Mouse (Mus musculus) myocyte (in vitro differentiated cells): ENCODE results near the gene Samhd1. TPM values are rescaled to one million over a fixed set of nuclear protein-coding genes. Genes with fewer than 3 reads are reported as not detected.

Experiments
- H3K27me3 ChIP-seq: one replicate; pipeline ENCODE4 v1.6.1; 2011; ENCODE audit not compliant: control insufficient read depth, insufficient read depth, insufficient read length
- H3K36me3 ChIP-seq: one replicate; pipeline ENCODE4 v1.6.1; 2011; ENCODE audit not compliant: control insufficient read depth, insufficient read depth
- H3K4me2 ChIP-seq: one replicate; pipeline ENCODE4 v1.6.1; 2011; ENCODE audit warnings: low read depth, control low read depth
- H3K4me3 ChIP-seq: one replicate; pipeline ENCODE4 v1.5.1; 2011; ENCODE audit warnings: mild to moderate bottlenecking, control low read depth, moderate library complexity
- H3K79me2 ChIP-seq: one replicate; pipeline ENCODE4 v1.6.1; 2011; ENCODE audit not compliant: control insufficient read depth, insufficient read depth
- H3ac ChIP-seq: one replicate; pipeline ENCODE4 v1.6.1; 2011; ENCODE audit not compliant: control insufficient read depth, insufficient read length
- CEBPB ChIP-seq: IDR thresholded peaks from 2 replicates; pipeline ENCODE4 v1.6.1; 2011; ENCODE audit warnings: mild to moderate bottlenecking, moderate library complexity; ENCODE audit not compliant: poor library complexity, insufficient read depth, severe bottlenecking
- E2F4 ChIP-seq: IDR thresholded peaks from one replicate; pipeline ENCODE4 v1.6.1; 2011; ENCODE audit warnings: mild to moderate bottlenecking, control low read depth, moderate library complexity; ENCODE audit not compliant: insufficient read depth
- MAX ChIP-seq: IDR thresholded peaks from one replicate; pipeline ENCODE4 v1.6.1; 2011; ENCODE audit warnings: low read depth, mild to moderate bottlenecking, control low read depth
- MYOD1 ChIP-seq, 3 experiments: IDR thresholded peaks; one replicate each; pipeline ENCODE4 v1.6.1; 2011; ENCODE audit warnings: control low read depth in 2 of 3, low read depth in 2 of 3, mild to moderate bottlenecking in 2 of 3, moderate library complexity in 1 of 3; ENCODE audit not compliant: insufficient read length in 2 of 3, control insufficient read depth in 1 of 3
- MYOG ChIP-seq, 3 experiments: IDR thresholded peaks; one replicate each; pipeline ENCODE4 v1.6.1; 2011; ENCODE audit warnings: control low read depth in 2 of 3, low read depth in 2 of 3, mild to moderate bottlenecking in 2 of 3; ENCODE audit not compliant: insufficient read length in 2 of 3, control insufficient read depth in 1 of 3, insufficient read depth in 1 of 3
- POLR2A ChIP-seq: IDR thresholded peaks from one replicate; pipeline ENCODE4 v1.6.1; 2011; ENCODE audit warnings: low read depth, mild to moderate bottlenecking, control low read depth, moderate library complexity; ENCODE audit not compliant: insufficient read length
- POLR2AphosphoS2 ChIP-seq: IDR thresholded peaks from one replicate; pipeline ENCODE4 v1.6.1; 2011; ENCODE audit warnings: low read depth, control low read depth; ENCODE audit not compliant: insufficient read length
- REST ChIP-seq: IDR thresholded peaks from one replicate; pipeline ENCODE4 v1.6.1; 2011; ENCODE audit warnings: mild to moderate bottlenecking, control low read depth, moderate library complexity; ENCODE audit not compliant: insufficient read depth, insufficient read length
- SRF ChIP-seq: IDR thresholded peaks from one replicate; pipeline ENCODE4 v1.6.1; 2011; ENCODE audit warnings: low read depth; ENCODE audit not compliant: control insufficient read depth, insufficient read length
- TCF12 ChIP-seq: IDR thresholded peaks from one replicate; pipeline ENCODE4 v1.6.1; 2011; ENCODE audit warnings: mild to moderate bottlenecking, control low read depth; ENCODE audit not compliant: poor library complexity, insufficient read depth, severe bottlenecking
- TCF3 ChIP-seq: IDR thresholded peaks from one replicate; pipeline ENCODE4 v1.6.1; 2011; ENCODE audit warnings: low read depth, control low read depth; ENCODE audit not compliant: insufficient read length
- USF1 ChIP-seq: IDR thresholded peaks from one replicate; pipeline ENCODE4 v1.6.1; 2011; ENCODE audit warnings: low read depth, mild to moderate bottlenecking, control low read depth, moderate library complexity
- polyA plus RNA-seq: library from polyadenylated mRNA; unstranded; fragments of >200 nt; fragmentation: generic; extraction: Trizol; gene quantifications from one replicate; pipeline ENCODE4 v1.2.1, GENCODE M21; 2012; ENCODE audit warnings: missing spikeins

Samhd1 gene
- polyA plus RNA-seq, 1 experiment: 14.0 TPM

DNA sequence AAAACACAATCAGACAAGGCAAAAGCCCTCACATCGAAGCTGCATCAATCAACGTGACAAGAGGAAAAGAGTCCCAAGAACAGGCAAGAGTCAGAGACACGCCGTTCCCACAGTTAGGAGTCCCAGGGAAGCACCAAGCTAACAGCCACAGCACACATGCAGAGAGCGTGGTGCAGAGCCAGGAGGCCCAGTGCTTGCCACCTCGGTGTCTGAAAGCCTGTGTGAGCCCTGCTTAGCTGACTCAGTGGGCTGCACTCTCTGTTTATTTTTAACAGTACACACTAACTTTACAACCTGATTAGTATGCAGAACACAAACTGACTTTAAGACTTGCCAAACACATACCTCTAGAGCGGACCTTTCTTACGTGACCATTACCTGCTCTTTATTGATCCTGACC, 30.6 kb downstream of the Samhd1 start:
- Histone ChIP-seq H3K4me2 (no peak overlapping the region), H3K36me3 (peaks cover 20% of the 10 kb centered on the region), H3K27me3 (no peaks in the 10 kb centered on the region), H3K79me2 (no peaks in the 10 kb centered on the region), H3K4me3 (no peak overlapping the region), H3ac (no peak overlapping the region)
- TF ChIP-seq MYOD1 (IDR thresholded peaks at IDR 0.05; ENCODE audit: control insufficient read depth in 1 of 3, insufficient read length in 2 of 3, low read depth in 2 of 3) (no peak), REST (no peak), TCF3 (no peak), USF1 (no peak), E2F4 (no peak), POLR2A (no peak), CEBPB (no peak), MYOG (IDR thresholded peaks at IDR 0.05; ENCODE audit: control insufficient read depth in 1 of 3, insufficient read depth in 1 of 3, insufficient read length in 2 of 3, low read depth in 2 of 3) (no peak)

DNA sequence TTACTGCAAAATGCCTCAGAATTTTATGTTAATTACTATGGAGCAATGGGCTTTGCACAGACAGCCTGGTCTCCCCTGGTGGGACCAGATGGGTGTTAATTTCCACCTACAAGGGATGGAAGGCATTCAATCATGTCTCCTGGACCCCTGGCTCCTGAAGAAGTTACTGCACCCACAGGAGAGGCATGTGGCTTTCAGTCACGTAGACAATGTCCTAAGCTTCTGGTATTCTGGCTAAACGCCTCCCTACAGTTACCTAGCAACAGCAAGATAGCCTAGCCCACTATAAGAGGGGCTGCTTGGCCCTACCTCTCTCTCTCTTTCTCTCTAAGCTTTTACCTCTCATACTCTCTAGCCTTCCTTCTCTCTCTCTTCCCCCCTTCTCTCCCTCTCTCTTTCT, 32.8 kb downstream of the Samhd1 start:
- H3ac ChIP-seq: no peak overlapping the region
- H3K4me3 ChIP-seq: no peak overlapping the region
- H3K36me3 ChIP-seq: peaks cover 20% of the 10 kb centered on the region
- H3K4me2 ChIP-seq: no peak overlapping the region
- no peaks in the 10 kb centered on the region for H3K27me3 ChIP-seq
- TF ChIP-seq REST: no peak
- no peak for TF ChIP-seq POLR2A
- H3K79me2 ChIP-seq: no peaks in the 10 kb centered on the region

DNA sequence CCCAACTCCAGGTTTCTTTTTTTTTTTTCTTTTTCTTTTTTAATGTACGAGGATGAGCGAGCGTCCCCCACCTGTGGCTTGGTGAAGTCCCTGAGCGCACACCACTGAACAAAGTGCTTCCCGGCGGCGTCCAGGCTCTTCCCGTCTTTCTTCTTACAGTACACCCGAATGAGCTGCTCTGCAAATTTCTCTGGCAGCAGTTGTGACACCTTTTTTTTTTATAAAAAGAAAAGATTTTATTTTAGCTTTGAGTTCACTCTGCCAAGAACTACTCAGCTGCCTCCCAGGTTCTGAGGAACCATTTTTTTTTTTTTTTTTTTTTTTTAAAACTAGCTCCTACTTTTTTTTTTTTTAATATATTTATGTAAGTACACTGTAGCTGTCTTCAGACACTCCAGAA, 33.4 kb downstream of the Samhd1 start:
- H3ac ChIP-seq: no peak overlapping the region
- no peak overlapping the region for H3K4me3 ChIP-seq
- H3K4me2 ChIP-seq: no peak overlapping the region
- H3K79me2 ChIP-seq: no peaks in the 10 kb centered on the region
- TF ChIP-seq MYOG (IDR thresholded peaks at IDR 0.05; ENCODE audit: control insufficient read depth in 1 of 3, insufficient read depth in 1 of 3, insufficient read length in 2 of 3, low read depth in 2 of 3): no peak
- TF ChIP-seq TCF3: no peak
- TF ChIP-seq REST: no peak
- no peak for TF ChIP-seq MAX
- TF ChIP-seq E2F4: no peak
- no peak for TF ChIP-seq POLR2A
- TF ChIP-seq MYOD1 (IDR thresholded peaks at IDR 0.05; ENCODE audit: control insufficient read depth in 1 of 3, insufficient read length in 2 of 3, low read depth in 2 of 3): no peak
- no peak for TF ChIP-seq TCF12
- TF ChIP-seq USF1: no peak
- no peak for TF ChIP-seq CEBPB
- TF ChIP-seq SRF: no peak
- TF ChIP-seq POLR2AphosphoS2: no peak
- H3K27me3 ChIP-seq: no peaks in the 10 kb centered on the region
- H3K36me3 ChIP-seq: peaks cover 20% of the 10 kb centered on the region

DNA sequence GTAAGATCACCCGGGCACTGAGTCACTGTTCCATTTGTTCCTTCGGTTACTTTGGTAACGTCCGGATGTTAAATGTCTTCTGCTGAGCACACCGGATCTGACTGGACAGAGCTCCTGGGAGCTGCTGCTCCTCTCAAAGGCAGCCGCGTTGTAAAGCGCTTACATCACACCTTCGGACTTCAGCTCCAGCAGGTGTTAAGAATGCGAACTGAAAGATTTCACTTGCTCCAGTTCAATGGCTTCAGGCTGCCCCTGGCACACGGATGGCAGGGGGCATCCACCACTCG, 34.8 kb downstream of the Samhd1 start:
- no peak overlapping the region for H3K4me3 ChIP-seq
- H3K79me2 ChIP-seq: no peaks in the 10 kb centered on the region
- H3K27me3 ChIP-seq: no peaks in the 10 kb centered on the region
- H3ac ChIP-seq: no peak overlapping the region
- no peak for TF ChIP-seq MYOG (IDR thresholded peaks at IDR 0.05; ENCODE audit: control insufficient read depth in 1 of 3, insufficient read depth in 1 of 3, insufficient read length in 2 of 3, low read depth in 2 of 3)
- no peak for TF ChIP-seq E2F4
- TF ChIP-seq MYOD1 (IDR thresholded peaks at IDR 0.05; ENCODE audit: control insufficient read depth in 1 of 3, insufficient read length in 2 of 3, low read depth in 2 of 3): no peak
- TF ChIP-seq POLR2AphosphoS2: no peak
- TF ChIP-seq TCF12: no peak
- TF ChIP-seq USF1: no peak
- TF ChIP-seq REST: no peak
- no peak for TF ChIP-seq MAX
- no peak for TF ChIP-seq POLR2A
- peaks cover 20% of the 10 kb centered on the region for H3K36me3 ChIP-seq
- no peak overlapping the region for H3K4me2 ChIP-seq

DNA sequence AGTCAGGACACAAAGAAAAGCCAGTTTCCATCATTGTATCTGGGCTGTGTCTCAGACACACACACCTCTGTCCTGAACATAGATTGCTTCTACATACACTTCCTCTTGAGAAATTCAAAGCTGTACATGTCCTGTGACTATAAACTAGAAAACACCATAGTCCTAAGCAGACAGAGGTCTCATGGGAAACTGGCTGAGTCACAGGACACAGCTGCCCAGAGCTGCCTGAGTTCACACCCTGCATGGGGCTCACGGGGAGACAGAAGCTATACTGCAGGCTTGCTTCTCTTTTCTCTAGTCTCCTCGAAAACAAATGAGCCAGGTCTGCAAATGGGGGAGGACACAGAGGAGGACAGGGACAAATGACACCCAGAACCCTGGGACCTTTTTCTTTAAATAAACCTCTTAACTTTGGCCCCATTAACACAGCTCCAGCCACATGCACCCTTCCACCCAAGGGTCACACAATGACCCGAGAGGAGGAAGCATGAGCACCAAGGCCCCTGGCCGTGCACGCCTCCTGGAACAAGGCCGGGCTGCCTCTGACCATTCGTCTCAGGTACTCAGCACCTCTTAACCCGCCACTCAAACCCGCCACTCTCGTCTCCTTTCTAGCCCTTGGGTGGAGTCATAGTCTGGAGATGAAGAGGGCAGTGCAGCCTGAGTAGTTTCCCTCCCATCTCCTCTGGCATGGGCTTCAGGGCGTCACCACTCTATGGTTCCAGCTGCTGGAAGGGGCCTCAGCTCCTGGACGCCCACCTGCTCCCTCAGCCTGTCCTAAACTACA, 35.3 kb downstream of the Samhd1 start:
- Histone ChIP-seq H3K4me2 (no peak overlapping the region), H3K4me3 (no peak overlapping the region), H3K36me3 (peaks cover 18% of the 10 kb centered on the region), H3K27me3 (no peaks in the 10 kb centered on the region), H3ac (no peak overlapping the region), H3K79me2 (no peaks in the 10 kb centered on the region)
- TF ChIP-seq MYOD1 (IDR thresholded peaks at IDR 0.05; ENCODE audit: control insufficient read depth in 1 of 3, insufficient read length in 2 of 3, low read depth in 2 of 3) (peak in 2 of 3 experiments; percentile 22 to 62), SRF (no peak), MYOG (IDR thresholded peaks at IDR 0.05; ENCODE audit: control insufficient read depth in 1 of 3, insufficient read depth in 1 of 3, insufficient read length in 2 of 3, low read depth in 2 of 3) (peak in 1 of 3 experiments; percentile 43)
